Mouse (Mus musculus) urinary bladder, adult 2 months (tissue): ENCODE measurements around the gene Pfn3. TPM values are rescaled to one million over a fixed set of nuclear protein-coding genes. Genes with fewer than 3 reads are reported as not detected.
"Not testable (repeated sequence)": the region's sequence is repeated elsewhere in the genome, so short reads cannot be mapped to it uniquely, and the experiment has no call there.

ENCODE experiments used
- DNase-seq: peaks from one replicate; pipeline ENCODE4 v3.0.0; 2022; ENCODE audit warnings: low spot score
- polyA plus RNA-seq: library from polyadenylated mRNA; depleted of rRNA; stranded (reverse); fragments of >200 nt; gene quantifications from 2 replicates; pipeline ENCODE4 v1.2.3, GENCODE M21; 2012; rRNA removed

The Pfn3 gene
- not detected in 2 replicates for polyA plus RNA-seq

DNA sequence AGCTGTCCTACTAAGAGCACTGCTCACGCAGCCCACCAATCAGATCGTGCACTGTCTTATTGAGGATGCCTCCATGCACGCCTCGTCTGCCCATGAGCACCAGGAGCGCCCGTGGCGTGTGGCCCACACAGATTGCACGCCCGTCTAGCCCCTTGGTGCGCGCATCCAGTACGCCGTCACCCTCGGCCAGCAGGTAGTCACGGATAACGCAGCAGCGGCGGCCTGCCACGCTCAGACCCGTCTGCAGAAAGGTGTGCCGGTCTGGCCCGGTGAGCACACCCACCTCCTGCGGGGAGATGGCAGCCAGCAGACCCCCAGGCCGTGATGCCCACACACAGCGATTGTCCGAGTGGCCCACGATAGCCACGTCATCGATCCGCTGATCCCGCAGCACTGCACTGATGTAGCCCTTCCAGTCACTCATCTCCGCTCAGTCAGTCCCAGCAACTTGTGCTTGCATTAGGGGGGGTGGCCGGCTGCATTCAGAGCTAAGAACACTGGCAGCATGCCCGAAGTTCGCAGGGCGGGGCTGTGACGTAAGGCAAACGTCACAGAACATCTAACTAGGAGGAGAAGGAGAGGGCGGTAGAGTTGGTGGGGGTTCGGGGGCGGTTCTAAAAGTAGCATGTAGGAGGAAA lies at the start of gene Pfn3:
Gene Pfn3, minus strand, starts transcription at position 490 of the 638 bp plus-strand sequence.
- no peak for DNase-seq

DNA sequence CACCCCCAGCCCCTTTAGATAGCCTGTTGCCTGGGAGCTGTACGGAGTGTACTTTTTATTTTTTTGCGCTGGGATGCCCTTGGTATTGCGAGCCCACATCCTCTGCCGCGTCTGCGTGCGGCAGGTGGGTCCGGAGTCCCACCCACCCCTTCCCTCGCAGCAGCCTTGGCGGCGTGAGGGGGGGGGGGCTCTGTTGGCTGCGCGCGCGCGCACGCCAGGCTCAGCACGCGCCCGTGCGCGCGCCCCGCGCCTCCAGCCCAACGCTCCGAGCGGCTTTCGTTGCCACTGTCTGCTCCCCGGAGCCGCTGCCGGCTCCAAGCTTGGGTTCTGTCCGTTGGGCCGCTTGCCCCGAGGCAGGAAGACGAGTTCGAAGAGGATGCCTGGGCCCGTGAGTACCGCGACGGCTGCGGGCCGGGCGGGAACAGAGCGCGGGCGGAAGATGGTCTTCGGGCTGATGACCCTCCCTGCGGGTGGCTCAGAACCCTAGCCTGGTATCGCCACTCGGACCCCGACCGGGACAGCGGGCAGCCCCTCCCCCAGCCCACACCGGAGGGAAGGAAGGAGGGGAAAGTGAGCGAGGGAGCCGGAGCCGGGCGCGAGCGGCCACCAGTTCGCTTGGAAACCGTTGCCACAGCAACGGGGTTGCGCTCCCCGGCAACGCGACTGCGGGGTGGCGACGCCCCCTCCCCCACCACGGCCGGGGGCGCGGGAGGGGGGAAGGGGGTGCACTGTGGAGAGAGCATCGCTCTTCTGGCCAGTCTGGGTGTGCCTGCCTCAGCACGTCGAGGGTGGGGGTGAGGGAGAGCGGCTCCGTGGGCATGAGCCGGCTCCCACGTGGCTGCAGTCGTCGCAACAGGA lies 49.2 kb upstream of the Pfn3 start, which contains the start of gene Prr7:
Gene Prr7, plus strand, starts transcription at position 241 of the 858 bp plus-strand sequence.
- DNase-seq = no peak

DNA sequence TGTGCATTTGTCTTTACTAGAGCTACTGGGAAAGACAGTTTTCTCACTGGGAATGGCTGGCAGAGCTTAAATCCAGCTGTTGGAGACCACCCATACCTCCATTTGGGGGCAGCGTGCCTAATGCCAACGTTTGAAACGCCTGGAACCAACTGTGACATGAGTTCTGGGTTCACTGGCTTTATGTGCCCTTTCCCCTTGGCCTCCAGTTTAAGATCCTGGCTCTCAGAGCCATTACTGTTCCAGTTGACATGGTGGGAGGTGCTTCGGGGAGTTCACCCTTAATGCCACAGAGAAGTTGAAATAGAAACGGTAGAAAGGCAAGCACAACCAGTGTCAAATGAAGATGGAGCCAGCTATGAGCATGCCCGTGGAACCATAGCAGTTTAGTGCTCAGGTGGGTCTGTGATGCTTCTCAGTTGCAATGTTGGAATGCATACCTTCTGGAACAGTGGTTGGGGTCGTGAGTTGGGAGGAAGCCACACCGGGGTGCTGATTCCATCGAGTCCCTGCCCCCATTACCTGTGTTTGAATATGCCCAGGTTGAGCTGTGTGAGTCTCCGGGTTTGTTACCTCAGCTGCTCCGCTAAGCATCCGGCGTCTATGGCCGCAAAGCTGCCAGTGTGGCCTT lies 48.5 kb upstream of the Pfn3 start:
- no peak for DNase-seq

DNA sequence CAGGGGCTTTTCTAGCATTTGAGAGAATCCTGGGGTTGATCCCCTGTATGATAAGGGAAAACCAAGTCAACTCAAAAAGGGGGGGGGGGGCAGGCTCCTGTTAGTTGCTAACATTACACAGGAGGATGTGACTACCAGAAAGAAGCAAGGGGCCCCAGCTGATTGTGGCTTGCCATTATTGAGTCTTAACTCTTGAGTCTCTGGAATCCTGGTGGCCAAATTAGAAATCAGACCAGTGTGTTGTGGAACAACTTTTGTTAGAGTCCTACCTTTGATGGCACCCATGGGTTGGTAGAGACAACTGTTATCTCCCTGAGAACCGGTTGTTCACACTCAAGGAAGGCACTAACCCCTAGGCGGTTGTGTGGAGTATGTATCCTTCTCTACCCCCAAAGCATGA lies 47.9 kb upstream of the Pfn3 start:
- no peak for DNase-seq

DNA sequence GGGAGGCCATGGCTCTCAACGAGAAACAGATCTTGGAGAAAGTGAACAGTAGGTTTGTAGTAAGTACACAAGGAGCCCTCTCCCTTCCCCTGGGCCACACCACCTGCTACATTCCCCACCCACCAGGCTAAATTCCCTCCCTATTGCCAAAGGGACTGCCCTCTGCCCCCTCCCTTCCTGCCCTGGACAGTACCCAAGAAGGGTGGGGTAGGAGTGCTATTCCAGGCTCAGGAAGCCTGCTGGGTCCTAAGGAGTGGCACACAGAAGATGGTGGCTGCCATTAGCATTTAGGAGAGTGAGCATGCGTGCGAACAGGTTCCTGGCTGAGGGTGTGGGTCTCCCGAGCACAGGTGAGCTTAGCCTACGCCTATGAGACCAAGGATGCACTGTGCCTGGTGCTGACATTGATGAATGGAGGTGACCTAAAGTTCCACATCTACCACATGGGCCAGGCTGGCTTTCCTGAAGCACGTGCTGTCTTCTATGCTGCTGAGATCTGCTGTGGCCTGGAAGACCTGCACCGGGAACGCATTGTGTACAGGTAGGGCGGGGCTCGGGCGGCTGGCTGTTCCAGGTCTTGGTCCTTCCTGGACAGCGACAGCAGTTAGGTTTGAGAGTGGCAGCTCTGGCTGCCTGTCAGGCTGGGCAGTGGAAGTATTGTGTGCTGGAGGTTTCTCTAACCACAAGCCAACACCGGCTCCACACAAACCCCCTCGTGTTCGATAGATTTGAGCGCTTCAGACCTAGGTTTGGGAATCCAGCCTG lies 36.9 kb upstream of the Pfn3 start:
- DNase-seq = no peak

DNA sequence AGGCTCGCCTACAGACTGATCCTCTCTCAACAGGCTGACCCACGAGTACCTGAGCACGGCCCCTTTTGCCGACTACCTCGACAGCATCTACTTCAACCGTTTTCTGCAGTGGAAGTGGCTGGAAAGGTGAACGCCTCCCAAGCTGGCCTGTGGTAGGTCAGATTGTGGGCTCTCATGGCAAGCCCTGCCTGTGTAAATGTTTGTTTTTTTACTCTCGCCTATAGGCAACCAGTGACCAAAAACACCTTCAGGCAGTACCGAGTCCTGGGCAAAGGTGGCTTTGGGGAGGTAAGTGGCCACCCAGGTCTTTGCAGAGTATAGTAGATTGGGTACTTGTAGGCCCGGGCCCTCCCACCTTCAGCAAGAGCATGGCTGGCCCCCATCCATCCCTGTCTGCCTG lies 36.3 kb upstream of the Pfn3 start:
- no peak for DNase-seq

DNA sequence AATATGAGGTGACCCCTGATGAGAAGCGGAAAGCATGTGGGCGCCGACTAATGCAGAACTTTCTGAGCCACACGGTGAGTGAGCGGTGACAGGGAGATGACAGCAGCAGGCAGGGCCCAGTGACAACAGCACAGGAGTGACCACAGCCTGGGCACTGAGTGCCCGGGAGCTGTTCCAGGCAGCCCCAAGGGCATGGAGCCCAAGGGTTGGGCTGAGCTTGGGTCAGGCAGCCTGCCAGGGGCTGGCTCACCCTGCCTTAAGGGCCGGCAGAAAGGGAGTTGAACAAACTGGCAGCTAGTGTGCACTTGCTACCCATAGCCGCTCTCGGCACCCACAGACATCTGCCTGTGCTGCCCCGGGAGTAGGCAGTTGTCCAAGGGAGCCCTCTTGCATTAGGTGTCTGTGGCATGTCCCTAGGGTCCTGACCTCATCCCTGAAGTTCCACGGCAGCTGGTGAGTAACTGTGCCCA lies 35.5 kb upstream of the Pfn3 start:
- DNase-seq = no peak

DNA sequence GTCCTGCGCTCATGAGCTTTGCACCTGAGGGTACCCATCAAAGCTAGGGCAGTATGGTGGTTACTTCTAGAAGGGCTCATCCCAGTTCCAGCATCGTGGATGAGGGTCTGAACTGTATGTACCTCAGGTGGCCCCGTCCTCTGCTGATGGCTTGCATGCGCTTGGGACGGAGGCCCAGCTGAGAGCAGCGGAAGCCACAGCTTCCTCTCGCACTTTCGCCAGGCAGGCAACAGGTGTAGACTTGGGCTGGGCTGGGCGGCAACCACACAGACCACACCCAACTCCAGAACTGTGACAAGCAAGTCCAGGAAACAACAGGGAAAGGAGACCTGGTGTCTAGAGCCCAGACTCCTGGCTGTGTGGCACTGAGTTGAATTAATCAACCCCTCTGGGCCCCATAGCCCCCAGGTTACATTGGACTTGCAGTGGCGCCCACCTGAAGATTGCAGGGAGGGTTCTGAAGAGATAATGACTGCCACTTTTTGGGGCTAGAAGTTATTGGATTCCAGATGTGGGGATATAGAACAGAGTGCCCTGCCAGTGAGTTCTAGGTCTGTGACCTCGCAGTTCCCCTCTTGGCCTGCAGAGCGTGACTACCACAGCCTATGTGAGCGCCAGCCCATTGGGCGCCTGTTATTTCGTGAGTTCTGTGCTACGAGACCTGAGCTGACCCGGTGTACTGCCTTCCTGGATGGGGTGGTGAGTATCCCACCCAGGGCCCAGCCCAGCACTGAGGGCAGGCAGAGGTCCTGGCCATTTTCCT lies 34.8 kb upstream of the Pfn3 start:
- no peak for DNase-seq

DNA sequence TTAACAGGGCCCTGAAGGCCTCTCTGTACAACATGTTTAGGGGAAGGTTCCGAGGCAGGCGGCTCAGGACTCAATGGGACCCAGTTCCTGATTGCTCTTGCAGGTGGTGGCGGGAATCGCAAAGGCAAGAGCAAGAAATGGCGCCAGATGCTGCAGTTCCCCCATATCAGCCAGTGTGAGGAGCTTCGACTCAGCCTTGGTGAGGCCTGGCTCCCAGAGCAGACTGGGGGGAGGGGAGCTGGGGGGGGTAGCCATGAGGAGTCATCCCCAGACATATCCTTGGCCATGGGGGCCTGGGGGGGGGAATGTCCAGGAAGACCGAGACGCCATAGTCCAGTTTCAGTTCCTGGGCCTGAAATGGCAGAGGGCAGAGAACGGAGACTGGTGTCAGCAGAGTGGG lies 34.2 kb upstream of the Pfn3 start:
- no peak for DNase-seq

DNA sequence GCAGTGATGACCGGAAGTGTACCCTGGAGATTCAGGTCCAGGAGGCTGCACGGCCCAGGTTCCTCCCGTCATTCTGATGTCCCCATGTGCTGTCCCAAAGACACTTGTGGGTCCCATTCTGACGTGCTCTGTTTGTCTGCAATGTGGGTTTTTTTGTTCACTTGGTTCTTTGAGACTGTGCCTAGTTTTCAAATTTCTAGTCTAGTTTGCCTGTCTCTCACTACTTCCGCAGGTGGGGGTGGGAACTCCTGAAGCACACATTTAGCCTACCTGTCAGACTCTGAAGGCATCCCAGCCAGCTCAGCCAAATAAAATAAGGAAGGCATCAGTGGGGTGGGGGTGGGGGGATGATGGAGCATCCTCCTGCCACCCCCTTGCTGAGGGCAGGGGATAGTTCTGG lies 33.1 kb upstream of the Pfn3 start:
- DNase-seq = no peak

DNA sequence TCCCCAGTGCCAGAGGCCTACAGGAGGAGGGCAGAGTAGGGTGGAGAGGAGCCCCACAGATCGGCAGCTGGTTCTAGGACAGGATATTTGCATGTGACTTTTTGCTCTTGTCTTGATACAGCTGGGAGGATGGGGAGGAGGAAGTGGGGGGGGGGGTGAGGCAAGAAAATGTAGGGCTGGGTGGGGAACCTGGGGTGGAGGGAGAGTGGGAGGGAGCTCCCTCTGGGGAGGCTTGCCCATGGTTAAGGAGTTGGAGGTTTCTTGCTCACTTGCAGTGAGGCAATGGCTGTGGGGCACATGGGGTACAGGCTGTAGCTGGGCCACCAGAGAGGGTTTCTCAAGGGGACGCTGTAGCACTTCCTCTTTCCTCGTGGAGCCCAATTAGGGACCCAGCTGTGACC lies 32.5 kb upstream of the Pfn3 start:
- DNase-seq = no peak

DNA sequence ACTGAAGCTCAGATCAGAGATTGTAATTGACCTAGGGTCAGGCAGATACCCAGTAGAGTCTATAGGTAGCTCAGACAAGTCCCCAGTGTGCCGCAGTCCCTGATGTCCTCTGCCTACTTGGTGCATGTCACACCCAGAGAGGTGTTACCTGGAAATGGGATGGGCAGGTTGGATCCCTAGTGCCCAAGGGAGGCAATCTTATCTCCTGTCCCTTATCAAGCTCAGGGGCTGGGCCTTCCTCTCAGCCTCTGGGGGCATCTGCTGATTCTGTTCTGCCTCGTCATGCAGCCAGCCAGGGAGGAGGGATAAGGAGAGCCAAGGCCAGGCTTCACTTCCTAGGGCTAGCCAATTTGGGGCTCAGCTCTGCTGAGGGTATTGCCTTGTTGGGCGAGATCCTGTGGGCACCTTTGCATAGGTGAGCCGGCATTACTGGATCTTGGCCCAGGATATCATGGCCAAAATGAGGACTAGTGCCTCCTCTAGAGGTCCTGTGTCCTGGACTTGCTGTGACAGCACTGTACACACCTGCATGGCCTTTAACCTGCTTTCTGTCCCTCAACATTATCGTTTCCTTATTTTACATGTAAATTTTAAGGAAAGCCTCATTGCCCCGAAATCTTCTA lies 31.6 kb upstream of the Pfn3 start:
- no peak for DNase-seq

DNA sequence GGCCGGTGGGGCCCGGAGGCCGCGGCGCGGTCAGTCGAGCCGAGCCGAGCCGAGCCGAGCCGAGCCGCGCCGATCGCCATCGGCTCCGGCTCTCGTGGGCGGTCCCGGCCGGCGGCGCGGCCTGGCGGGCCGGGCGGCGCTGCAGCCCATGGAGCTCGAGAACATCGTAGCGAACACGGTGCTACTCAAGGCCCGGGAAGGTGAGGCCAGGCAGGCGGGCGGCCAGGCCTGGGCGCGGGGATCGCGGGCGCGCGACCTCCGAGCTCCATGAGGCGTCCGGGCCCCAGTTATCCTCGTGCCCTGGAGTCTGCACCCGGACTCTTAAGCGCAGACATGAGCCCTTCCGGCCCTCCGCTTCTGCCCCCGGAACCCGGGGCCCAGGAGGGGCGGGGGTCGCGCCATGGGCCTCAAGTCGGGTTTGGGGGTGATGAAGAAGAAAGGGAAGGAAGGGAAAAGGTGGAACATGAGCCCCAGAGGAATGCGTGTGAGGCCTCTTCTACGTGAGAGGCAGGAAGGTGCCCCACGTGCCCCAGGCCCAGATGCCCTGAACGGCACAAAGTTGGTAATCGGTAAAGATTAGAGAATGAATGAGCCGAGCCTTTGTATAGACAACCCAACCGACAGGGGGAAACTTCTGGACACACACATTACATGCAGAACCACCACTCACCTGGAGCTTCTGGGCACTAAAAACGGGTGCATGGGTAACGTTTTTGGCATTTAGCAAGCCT lies 30.5 kb upstream of the Pfn3 start:
- DNase-seq = no peak

DNA sequence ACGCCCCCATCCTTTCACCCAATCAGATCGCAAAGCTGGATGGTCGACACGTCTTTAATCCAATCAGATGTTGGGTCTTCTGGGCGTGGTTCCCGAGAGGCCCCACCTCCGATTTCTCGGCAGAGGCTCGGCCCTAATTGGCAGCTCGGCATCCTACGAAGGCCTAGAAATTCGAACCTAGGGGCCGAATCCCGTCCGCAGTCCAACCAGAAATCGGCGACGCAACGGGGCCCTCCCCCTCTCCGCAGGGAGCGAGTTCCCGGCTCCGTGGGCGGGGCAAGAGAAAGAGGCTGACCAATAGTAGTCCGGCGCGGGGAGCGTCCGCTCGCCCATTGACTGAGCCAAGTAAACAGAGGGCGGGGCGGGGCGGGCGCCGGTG lies 29.9 kb upstream of the Pfn3 start, which contains the start of gene Grk6:
Gene Grk6, plus strand, starts transcription at position 136 of the 379 bp plus-strand sequence.
- DNase-seq = peak; percentile 94

DNA sequence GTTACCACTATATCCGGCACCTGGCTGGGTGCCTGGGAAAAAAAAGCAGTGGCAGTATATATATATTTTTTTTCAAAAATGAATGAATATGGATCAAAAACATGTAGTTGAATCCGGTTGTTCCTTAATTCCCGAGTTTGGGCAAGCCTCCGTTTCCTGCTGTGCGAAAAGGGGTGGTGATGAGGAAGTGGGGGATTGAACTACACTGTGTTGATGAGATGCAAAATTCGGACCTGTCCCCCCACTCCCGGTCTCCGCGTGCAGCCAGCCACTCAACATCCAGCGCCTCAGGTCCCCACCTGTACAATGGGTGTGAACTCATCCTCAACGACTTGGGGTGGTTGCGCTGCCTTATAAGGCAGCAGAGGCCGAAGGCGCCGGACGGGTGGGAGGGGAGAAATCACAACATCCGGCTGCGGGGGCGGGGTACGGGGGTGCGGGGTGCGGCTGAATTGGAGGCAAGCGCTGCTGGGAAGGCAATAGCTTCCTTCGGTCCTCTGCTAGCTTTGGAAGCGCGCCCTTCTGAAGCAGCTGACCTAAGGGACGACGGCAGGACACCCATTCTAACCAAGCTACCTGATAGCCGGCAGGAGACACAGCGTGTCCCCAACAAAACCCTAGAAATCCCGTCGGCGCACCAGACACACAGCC lies 29.4 kb upstream of the Pfn3 start:
- DNase-seq = no peak

DNA sequence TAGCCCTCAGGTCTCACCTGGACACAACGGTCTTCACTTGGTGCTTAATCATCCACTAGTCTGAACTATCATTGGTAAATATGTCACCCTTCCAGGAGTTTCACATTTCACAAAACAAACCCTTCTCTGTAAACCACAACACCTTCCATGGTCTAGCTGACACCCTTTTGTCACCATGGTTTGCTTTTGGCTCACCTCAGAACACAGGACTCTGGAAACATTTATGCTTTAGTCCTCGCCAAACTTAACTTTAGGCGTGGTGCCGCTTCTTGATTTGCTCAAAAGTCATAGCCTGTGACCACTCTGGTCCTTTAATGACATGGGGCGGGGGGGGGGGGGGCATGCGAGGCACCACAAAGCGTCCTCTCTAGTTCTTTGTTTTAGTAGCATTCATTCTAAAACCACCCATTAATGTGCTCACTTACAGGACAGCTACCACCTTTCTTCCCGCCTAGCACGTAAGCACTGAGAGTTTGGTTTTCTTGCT lies 28.8 kb upstream of the Pfn3 start:
- no peak for DNase-seq

DNA sequence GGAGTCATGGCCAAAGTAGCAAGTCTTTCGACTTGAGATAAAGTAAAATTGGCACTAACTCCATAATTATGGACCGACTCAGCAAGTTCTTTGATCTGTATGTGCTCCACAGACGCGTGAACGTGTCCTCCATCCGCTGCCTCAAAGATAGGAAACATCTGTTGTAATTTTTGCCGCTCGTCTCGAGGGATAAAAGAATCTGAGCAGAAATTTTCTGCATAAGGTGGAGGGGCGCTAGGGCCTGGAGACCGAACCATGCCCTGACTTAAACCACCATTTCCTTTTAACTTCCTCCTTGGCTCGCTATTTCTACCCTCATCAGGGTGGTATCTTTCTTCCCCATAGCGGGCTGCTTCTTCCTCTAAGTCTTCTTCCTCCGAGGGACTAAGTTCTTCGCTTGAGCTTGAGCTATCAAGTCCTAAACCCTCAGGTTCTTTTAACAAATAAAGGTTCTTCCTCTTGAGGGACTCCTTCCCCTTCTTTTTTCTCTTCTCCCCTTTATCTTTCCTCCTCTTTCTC lies 22.1 kb upstream of the Pfn3 start:
- DNase-seq = not testable (repeated sequence)

DNA sequence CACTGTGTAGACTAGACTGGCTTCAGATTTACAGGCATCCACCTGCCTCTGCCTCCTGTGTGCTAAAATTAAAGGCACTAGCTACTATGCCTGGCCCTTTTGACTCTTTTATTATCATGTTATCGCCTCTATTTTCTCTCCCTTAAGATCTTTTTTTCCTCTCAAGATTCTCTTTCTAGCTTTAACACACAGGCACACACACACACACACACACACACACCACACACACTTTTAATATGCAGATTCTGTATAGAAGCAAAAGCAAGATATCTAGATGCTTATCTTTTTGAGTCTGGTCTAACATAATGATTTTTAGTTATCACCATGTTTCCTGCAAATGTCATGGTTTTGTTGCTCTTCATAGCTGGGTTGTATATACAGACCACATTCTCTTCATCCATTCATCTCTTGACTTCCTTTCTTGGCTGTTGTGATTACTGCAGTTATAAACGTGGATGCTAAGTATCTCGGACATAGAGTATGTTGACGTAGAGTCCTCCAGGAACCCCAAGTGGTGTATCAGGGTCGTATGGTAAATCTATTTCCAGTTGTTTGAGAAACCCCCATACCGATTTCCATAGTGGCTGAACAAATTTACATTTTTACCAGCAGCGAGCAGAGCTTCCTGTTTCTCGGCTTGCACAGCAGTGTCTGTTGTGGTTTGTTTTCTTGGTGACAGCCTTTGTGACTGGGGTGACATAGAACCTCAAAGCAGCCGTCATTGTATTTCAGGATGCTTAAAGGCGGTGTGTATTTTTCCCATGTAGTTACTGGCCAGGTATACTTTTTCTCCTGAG lies 17.1 kb upstream of the Pfn3 start:
- no peak for DNase-seq
